In the genomic region with DNA sequence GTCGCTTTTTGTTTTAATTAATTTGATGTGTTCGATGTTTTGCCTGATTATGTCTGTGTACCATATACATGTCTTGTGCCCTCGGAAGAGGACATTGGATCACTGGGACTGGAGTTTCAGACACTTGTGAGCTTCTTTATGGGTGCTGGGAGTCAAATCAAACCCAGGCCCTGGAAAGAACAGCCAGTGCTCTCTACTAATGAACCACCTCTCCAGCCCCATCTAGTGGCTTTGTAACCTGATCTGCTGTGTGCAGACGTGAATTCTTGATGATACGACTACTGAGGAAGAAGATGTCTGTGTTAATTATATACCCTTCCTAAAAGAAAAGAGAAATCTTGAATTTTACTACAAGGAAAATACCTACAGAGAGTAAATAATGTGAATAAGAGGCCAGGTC, we compare ENCODE assay signal across 9 mouse cellular contexts. TPM values are rescaled to one million over a fixed set of nuclear protein-coding genes. Genes with fewer than 3 reads are reported as not detected.
DNase-seq lines count a peak whose midpoint lies in the region; ATAC-seq and TF ChIP-seq lines count a peak whose summit lies in the region.
"Had no signal": no experiment of that assay in that cellular context is flagged by ENCODE, and none has a peak within 500 bp of the region (broad histone marks: within the 10 kb centered on the region; RNA-seq: fewer than 3 reads in every experiment).

No protein-coding gene starts in this region.

- H3K27me3 ChIP-seq in heart, postnatal 0 days (ENCODE audit: control insufficient read depth, insufficient read depth, low read length) = no peaks in the 10 kb centered on the region
- H3K27me3 ChIP-seq: hindbrain, embryonic 15.5 days had no signal

- no peak overlapping the region for H3K9ac ChIP-seq in heart, postnatal 0 days (replicated peaks; ENCODE audit: low read depth, low read length)
- H3K9ac ChIP-seq: hindbrain, embryonic 15.5 days had no signal

- H3K4me2 ChIP-seq in heart, postnatal 0 days (ENCODE audit: low read depth, low read length) = no peak overlapping the region
- H3K4me2 ChIP-seq: hindbrain, embryonic 15.5 days had no signal

- TF ChIP-seq CTCF in heart, postnatal 0 days (IDR thresholded peaks at IDR 0.05; ENCODE audit: low read depth) = peak; percentile 48

- H3K4me3 ChIP-seq in heart, postnatal 0 days (ENCODE audit: low read depth, low read length) = no peak overlapping the region
- H3K4me3 ChIP-seq: hindbrain, embryonic 15.5 days had no signal

- no peak for TF ChIP-seq EP300 in heart, postnatal 0 days (IDR thresholded peaks at IDR 0.05; ENCODE audit: low read depth)

- peak; percentile 16 for DNase-seq in heart, postnatal 0 days (ENCODE audit: low spot score)
- DNase-seq in heart, postnatal 25 days (ENCODE audit: low spot score) = no peak
- DNase-seq in urinary bladder, postnatal 14 days (ENCODE audit: low spot score) = peak; percentile 36
- no peak for DNase-seq in urinary bladder, postnatal 36 days (ENCODE audit: low spot score in 2 of 2)
- DNase-seq in kidney, postnatal 10 days = peak; percentile 50
- DNase-seq in left cerebral cortex, postnatal 14 days (ENCODE audit: low spot score in 2 of 2) = no peak
- no peak for DNase-seq in urinary bladder, adult 2 months (ENCODE audit: low spot score)
- DNase-seq in cerebellum, adult 8-10 months = no peak

- H3K4me1 ChIP-seq in heart, postnatal 0 days (ENCODE audit: control insufficient read depth, insufficient read depth) = no peaks in the 10 kb centered on the region
- H3K4me1 ChIP-seq: hindbrain, embryonic 15.5 days had no signal

- H3K36me3 ChIP-seq in heart, postnatal 0 days (replicated peaks; ENCODE audit: control insufficient read depth, insufficient read depth, low read length) = peaks cover 9% of the 10 kb centered on the region; the same call in 1 of the 2 replicates

- H3K9me3 ChIP-seq in heart, postnatal 0 days (replicated peaks; ENCODE audit: control insufficient read depth, low read length) = no peaks in the 10 kb centered on the region
- H3K9me3 ChIP-seq: hindbrain, embryonic 15.5 days had no signal

- no peak overlapping the region for H3K27ac ChIP-seq in heart, postnatal 0 days (ENCODE audit: low read depth)
- H3K27ac ChIP-seq: hindbrain, embryonic 15.5 days had no signal

- ATAC-seq in heart, postnatal 0 days (ENCODE audit: insufficient read depth, low read depth) = no peak

- intact Hi-C loops in heart, postnatal 25 days (cut with DNase I) = loop anchor here (5.0 kb wide), 1 partner anchor 84 kb away; a partner anchor contains a TSS
- intact Hi-C loops in left cerebral cortex, postnatal 14 days (cut with DNase I) = no loop called here

- WGBS in heart, postnatal 0 days = 74% methylated on average over 5 of the region's 5 CpGs

RNA-seq across cellular contexts. Expression of a gene that starts 18.0 kb away (rescaled TPM):
- 26.6 and 28.3 TPM in 2 replicates for total RNA-seq in heart, postnatal 0 days (2014; rRNA removed; ENCODE audit: low replicate concordance)
- 2.0 and 2.4 TPM in 2 replicates for polyA plus RNA-seq in heart, postnatal 0 days (2015; fragmentation: Nextera tagmentation; extraction: Ambion mirVana)
- 10 to 100 TPM; 19.3 to 21.7 TPM for total RNA-seq in heart, postnatal 25 days (2021)
- 1 to 10 TPM; 9.2 to 9.7 TPM for total RNA-seq in left cerebral cortex, postnatal 14 days (2021)
- 15.4 and 19.9 TPM in 2 replicates for polyA plus RNA-seq in urinary bladder, adult 2 months (2012; rRNA removed)

Comparison
In these comparisons a context has a peak if more than half of its experiments do, and no peak if none do; other contexts are left out.
1. DNase-seq: peak in heart, postnatal 0 days (single experiment), urinary bladder, postnatal 14 days (single experiment) and kidney, postnatal 10 days (single experiment); none in heart, postnatal 25 days (single experiment), urinary bladder, postnatal 36 days (0 of 2), left cerebral cortex, postnatal 14 days (0 of 2), urinary bladder, adult 2 months (single experiment) and cerebellum, adult 8-10 months (single experiment).